Mouse (Mus musculus) forebrain, embryonic 11.5 days (tissue): ENCODE results near the gene Prpsap1. TPM values are rescaled to one million over a fixed set of nuclear protein-coding genes. Genes with fewer than 3 reads are reported as not detected.

Experiments
- ATAC-seq: fragments of 200-750 bp; cut with Nextera tagmentation; replicated peaks from 2 replicates; pipeline ENCODE4 v1.8.0; 2017; ENCODE audit warnings: moderate TSS enrichment; ENCODE audit not compliant: low FRiP score
- DNase-seq: peaks from one replicate; pipeline ENCODE4 v3.0.0-alpha.2; 2017; ENCODE audit warnings: low spot score
- H3K27ac ChIP-seq: fragments of 300-500 bp; sonication (generic); 2 replicates; pipeline ENCODE4 v1.5.1; 2014; ENCODE audit warnings: low read depth, low read length
- H3K27me3 ChIP-seq: fragments of 300-500 bp; sonication (generic); 2 replicates; pipeline ENCODE4 v1.6.1; 2014; ENCODE audit warnings: mild to moderate bottlenecking, low read length, mixed read lengths; ENCODE audit not compliant: control insufficient read depth, insufficient read depth
- H3K36me3 ChIP-seq: fragments of 300-500 bp; sonication (generic); 2 replicates; pipeline ENCODE4 v1.6.1; 2014; ENCODE audit warnings: mild to moderate bottlenecking, low read length, moderate library complexity, mixed read lengths; ENCODE audit not compliant: control insufficient read depth, insufficient read depth
- H3K4me1 ChIP-seq: fragments of 300-500 bp; sonication (generic); replicated peaks from 2 replicates; pipeline ENCODE4 v1.6.1; 2014; ENCODE audit warnings: low read length, mixed read lengths; ENCODE audit not compliant: control insufficient read depth, insufficient read depth
- H3K4me2 ChIP-seq: fragments of 300-500 bp; sonication (generic); 2 replicates; pipeline ENCODE4 v1.6.1; 2014; ENCODE audit warnings: low read depth, mild to moderate bottlenecking, low read length, moderate library complexity, mixed read lengths; ENCODE audit not compliant: severe bottlenecking
- H3K4me3 ChIP-seq: fragments of 300-500 bp; sonication (generic); 2 replicates; pipeline ENCODE4 v1.5.1; 2014; ENCODE audit warnings: low read depth, low read length
- H3K9ac ChIP-seq: fragments of 300-500 bp; sonication (generic); 2 replicates; pipeline ENCODE4 v1.6.1; 2014; ENCODE audit warnings: low read length
- H3K9me3 ChIP-seq: fragments of 300-500 bp; sonication (generic); 2 replicates; pipeline ENCODE4 v1.6.1; 2016; ENCODE audit warnings: low read length, mixed read lengths; ENCODE audit not compliant: control insufficient read depth
- WGBS: fragments of 180-500 bp; shearing (Covaris S2); extraction: QIAGEN DNeasy Blood & Tissue Kit; methylation state at CpG from one replicate; pipeline ENCODE4 v1.1.7; 2014; 5-methylcytosine and 5-hydroxymethylcytosine counted together
- polyA plus RNA-seq: library from polyadenylated mRNA; unstranded; fragments of >200 nt; fragmentation: Nextera tagmentation; extraction: Ambion mirVana; gene quantifications from 2 replicates; pipeline ENCODE4 v1.2.1, GENCODE M21; 2014

Prpsap1 gene
- polyA plus RNA-seq, 1 experiment from 2014 or later = 195 TPM

- DNase-seq = peak; percentile 79
Observed at GRCm38 (mm10) chr11:116532810-116533338, 38.9 kb upstream of the Prpsap1 start.

GRCm38 (mm10) chr11:116532262-116532809 is 38.3 kb upstream of the Prpsap1 start:
- Histone ChIP-seq H3K4me2 (peak overlapping the region; percentile 94), H3K4me3 (peak overlapping the region; percentile 43), H3K27ac (no peak overlapping the region), H3K9me3 (no peaks in the 10 kb centered on the region), H3K4me1 (peaks cover 30% of the 10 kb centered on the region), H3K9ac (peak overlapping the region; percentile 49), H3K27me3 (peaks cover 43% of the 10 kb centered on the region), H3K36me3 (no peaks in the 10 kb centered on the region)
- WGBS = under 1% methylated on average over 30 of the region's 30 CpGs
- ATAC-seq (no peak), DNase-seq (peak; percentile 67)

More at GRCm38 (mm10) chr11:116532810-116533338, 38.9 kb upstream of the Prpsap1 start:
- H3K36me3 ChIP-seq = no peaks in the 10 kb centered on the region
- peaks cover 30% of the 10 kb centered on the region for H3K4me1 ChIP-seq
- under 1% methylated on average over 50 of the region's 50 CpGs for WGBS
- H3K9me3 ChIP-seq = no peaks in the 10 kb centered on the region
- no peak overlapping the region for H3K27ac ChIP-seq
- H3K27me3 ChIP-seq = peaks cover 43% of the 10 kb centered on the region
- H3K4me2 ChIP-seq = peak overlapping the region; percentile 94
- H3K4me3 ChIP-seq = peak overlapping the region; percentile 43
- H3K9ac ChIP-seq = peak overlapping the region; percentile 49
- ATAC-seq = no peak; the same call in 1 of the 2 replicates

GRCm38 (mm10) chr11:116531371-116532191 is 37.6 kb upstream of the Prpsap1 start:
- H3K9ac ChIP-seq = peak overlapping the region; percentile 35
- H3K4me2 ChIP-seq = peak overlapping the region; percentile 94
- WGBS = 2% methylated on average over 48 of the region's 48 CpGs
- DNase-seq = peak; percentile 62
- no peak for ATAC-seq
- H3K36me3 ChIP-seq = no peaks in the 10 kb centered on the region
- H3K4me3 ChIP-seq = peak overlapping the region; percentile 43
- H3K27ac ChIP-seq = no peak overlapping the region
- H3K9me3 ChIP-seq = no peaks in the 10 kb centered on the region
- peaks cover 43% of the 10 kb centered on the region for H3K27me3 ChIP-seq
- H3K4me1 ChIP-seq = peaks cover 30% of the 10 kb centered on the region

GRCm38 (mm10) chr11:116530187-116531147 is 36.5 kb upstream of the Prpsap1 start, which contains the start of gene Sphk1:
Gene Sphk1, plus strand, starts transcription at chr11:116530925.
- Histone ChIP-seq H3K9ac (peak within 1 kb of the TSS; percentile 35), H3K36me3 (no peaks in the 10 kb centered on the region), H3K27me3 (peaks cover 43% of the 10 kb centered on the region), H3K4me3 (peak within 1 kb of the TSS; percentile 43), H3K27ac (no peak within 1 kb of the TSS), H3K4me2 (peak within 1 kb of the TSS; percentile 94), H3K4me1 (peaks cover 30% of the 10 kb centered on the region), H3K9me3 (no peaks in the 10 kb centered on the region)
- 16% methylated on average over 11 of the region's 11 CpGs for WGBS
- 0 out of 2 replicates have a peak, but pooled peaks have one; percentile 19 for ATAC-seq
- DNase-seq = peak; percentile 67

GRCm38 (mm10) chr11:116528636-116529320 is 34.8 kb upstream of the Prpsap1 start:
- no peak overlapping the region for H3K27ac ChIP-seq
- whole genome bisulfite sequencing = 79% methylated on average over 8 of the region's 8 CpGs

GRCm38 (mm10) chr11:116523699-116524189 is 29.7 kb upstream of the Prpsap1 start:
- WGBS = 38% methylated on average over 5 of the region's 5 CpGs
- no peak overlapping the region for H3K9ac ChIP-seq
- H3K4me3 ChIP-seq = no peak overlapping the region
- H3K9me3 ChIP-seq = no peaks in the 10 kb centered on the region
- ATAC-seq (no peak), DNase-seq (no peak)
- H3K4me1 ChIP-seq = no peaks in the 10 kb centered on the region
- H3K27me3 ChIP-seq = no peaks in the 10 kb centered on the region
- H3K36me3 ChIP-seq = no peaks in the 10 kb centered on the region
- H3K4me2 ChIP-seq = no peak overlapping the region
- H3K27ac ChIP-seq = no peak overlapping the region

More at GRCm38 (mm10) chr11:116528636-116529320, 34.8 kb upstream of the Prpsap1 start:
- no peak for ATAC-seq
- Histone ChIP-seq H3K9ac (no peak overlapping the region), H3K9me3 (no peaks in the 10 kb centered on the region), H3K4me2 (no peak overlapping the region), H3K4me1 (peaks cover 27% of the 10 kb centered on the region), H3K27me3 (peaks cover 37% of the 10 kb centered on the region), H3K4me3 (no peak overlapping the region), H3K36me3 (no peaks in the 10 kb centered on the region)
- DNase-seq = no peak

- Histone ChIP-seq H3K4me3 (no peak overlapping the region), H3K4me1 (no peaks in the 10 kb centered on the region), H3K27ac (no peak overlapping the region), H3K9me3 (no peaks in the 10 kb centered on the region), H3K27me3 (no peaks in the 10 kb centered on the region), H3K36me3 (no peaks in the 10 kb centered on the region), H3K9ac (no peak overlapping the region), H3K4me2 (no peak overlapping the region)
- ATAC-seq = no peak
- 66% methylated on average over 16 of the region's 16 CpGs for WGBS
- no peak for DNase-seq
Observed at GRCm38 (mm10) chr11:116522886-116523698, 29.1 kb upstream of the Prpsap1 start.
